Mouse (Mus musculus) heart, postnatal 0 days (tissue): ENCODE data around the gene Mindy1. TPM values are rescaled to one million over a fixed set of nuclear protein-coding genes. Genes with fewer than 3 reads are reported as not detected.

Experiments
- ATAC-seq: fragments of 200-750 bp; cut with Nextera tagmentation; 2 replicates; pipeline ENCODE4 v1.8.0; 2017; ENCODE audit warnings: low read depth, moderate number of reproducible peaks, moderate library complexity; ENCODE audit not compliant: insufficient read depth
- DNase-seq: peaks from one replicate; pipeline ENCODE4 v3.0.0-alpha.2; 2016; ENCODE audit warnings: low spot score
- H3K27ac ChIP-seq: fragments of 300-500 bp; sonication (generic); 2 replicates; pipeline ENCODE4 v1.5.1; 2014; ENCODE audit warnings: low read depth, mild to moderate bottlenecking
- H3K27me3 ChIP-seq: fragments of 300-500 bp; sonication (generic); 2 replicates; pipeline ENCODE4 v1.6.1; 2014; ENCODE audit warnings: low read length, mixed read lengths; ENCODE audit not compliant: control insufficient read depth, insufficient read depth
- H3K36me3 ChIP-seq: fragments of 300-500 bp; sonication (generic); replicated peaks from 2 replicates; pipeline ENCODE4 v1.6.1; 2014; ENCODE audit warnings: low read length, mixed read lengths; ENCODE audit not compliant: control insufficient read depth, insufficient read depth
- H3K4me1 ChIP-seq: fragments of 300-500 bp; sonication (generic); 2 replicates; pipeline ENCODE4 v1.6.1; 2014; ENCODE audit warnings: antibody characterized with exemption; ENCODE audit not compliant: control insufficient read depth, insufficient read depth
- H3K4me2 ChIP-seq: fragments of 300-500 bp; sonication (generic); 2 replicates; pipeline ENCODE4 v1.6.1; 2014; ENCODE audit warnings: low read depth, mild to moderate bottlenecking, low read length, moderate library complexity
- H3K4me3 ChIP-seq: fragments of 300-500 bp; sonication (generic); 2 replicates; pipeline ENCODE4 v1.5.1; 2014; ENCODE audit warnings: low read depth, low read length
- H3K9ac ChIP-seq: fragments of 300-500 bp; sonication (generic); replicated peaks from 2 replicates; pipeline ENCODE4 v1.6.1; 2014; ENCODE audit warnings: low read depth, low read length, mixed read lengths
- H3K9me3 ChIP-seq: fragments of 300-500 bp; sonication (generic); replicated peaks from 2 replicates; pipeline ENCODE4 v1.6.1; 2016; ENCODE audit warnings: low read length; ENCODE audit not compliant: control insufficient read depth
- CTCF ChIP-seq: IDR thresholded peaks from 2 replicates; pipeline ENCODE4 v1.5.1; 2016; ENCODE audit warnings: antibody characterized with exemption, control low read depth, low read depth
- EP300 ChIP-seq: IDR thresholded peaks from 2 replicates; pipeline ENCODE4 v1.6.1; 2016; ENCODE audit warnings: antibody characterized with exemption, low read depth
- WGBS: fragments of 180-500 bp; shearing (Covaris S2); extraction: QIAGEN DNeasy Blood & Tissue Kit; methylation state at CpG from one replicate; pipeline ENCODE4 v1.1.7; 2014; 5-methylcytosine and 5-hydroxymethylcytosine counted together
- polyA plus RNA-seq: library from polyadenylated mRNA; unstranded; fragments of >200 nt; fragmentation: Nextera tagmentation; extraction: Ambion mirVana; gene quantifications from 2 replicates; pipeline ENCODE4 v1.2.1, GENCODE M21; 2015
- total RNA-seq: library from RNA; depleted of rRNA; stranded (reverse); fragments of >200 nt; gene quantifications from 2 replicates; pipeline ENCODE4 v1.2.3, GENCODE M21; 2014; ENCODE audit warnings: low replicate concordance

Gene Mindy1
- total and polyA plus RNA-seq, 2 experiments from 2014 or later, result 27.8 to 64.4 TPM

- no peak overlapping the region for H3K4me3 ChIP-seq
- TF ChIP-seq CTCF (no peak), EP300 (no peak)
- H3K36me3 ChIP-seq, result peaks cover 31% of the 10 kb centered on the region
- H3K4me2 ChIP-seq, result no peak overlapping the region
- ATAC-seq, result no peak
- H3K9ac ChIP-seq, result no peak overlapping the region
- WGBS, result 64% methylated on average over 5 of the region's 5 CpGs
- no peak overlapping the region for H3K27ac ChIP-seq
- H3K4me1 ChIP-seq, result no peaks in the 10 kb centered on the region
- H3K9me3 ChIP-seq, result no peaks in the 10 kb centered on the region
- no peak for DNase-seq
- no peaks in the 10 kb centered on the region for H3K27me3 ChIP-seq
These were observed 11.4 kb upstream of the Mindy1 start for GRCm38 (mm10) chr3:95269789-95270188.

GRCm38 (mm10) chr3:95270766-95271364 lies 10.3 kb upstream of the Mindy1 start:
- Histone ChIP-seq H3K9me3 (no peaks in the 10 kb centered on the region), H3K27me3 (no peaks in the 10 kb centered on the region), H3K36me3 (peaks cover 25% of the 10 kb centered on the region), H3K4me3 (no peak overlapping the region), H3K4me1 (no peaks in the 10 kb centered on the region), H3K4me2 (no peak overlapping the region), H3K27ac (no peak overlapping the region), H3K9ac (no peak overlapping the region)
- TF ChIP-seq CTCF (no peak), EP300 (no peak)
- DNase-seq, result no peak
- ATAC-seq, result no peak
- 76% methylated on average over 12 of the region's 12 CpGs for WGBS

- H3K9ac ChIP-seq, result no peak overlapping the region
- no peaks in the 10 kb centered on the region for H3K27me3 ChIP-seq
- H3K4me1 ChIP-seq, result peaks cover 18% of the 10 kb centered on the region
- no peaks in the 10 kb centered on the region for H3K9me3 ChIP-seq
- 81% methylated on average over 5 of the region's 5 CpGs for WGBS
- ATAC-seq, result no peak
- peaks cover 7% of the 10 kb centered on the region for H3K36me3 ChIP-seq
- H3K4me3 ChIP-seq, result no peak overlapping the region
- no peak for TF ChIP-seq EP300
- TF ChIP-seq CTCF, result no peak
- H3K27ac ChIP-seq, result no peak overlapping the region
- DNase-seq, result no peak
- H3K4me2 ChIP-seq, result no peak overlapping the region
These were observed 7.7 kb upstream of the Mindy1 start for GRCm38 (mm10) chr3:95273471-95273870.

GRCm38 (mm10) chr3:95274453-95274852 lies 6.7 kb upstream of the Mindy1 start:
- WGBS, result 91% methylated on average over 4 of the region's 4 CpGs
- H3K4me2 ChIP-seq, result no peak overlapping the region
- H3K27me3 ChIP-seq, result no peaks in the 10 kb centered on the region
- H3K36me3 ChIP-seq, result no peaks in the 10 kb centered on the region
- H3K9me3 ChIP-seq, result no peaks in the 10 kb centered on the region
- no peak overlapping the region for H3K27ac ChIP-seq
- H3K4me1 ChIP-seq, result peaks cover 18% of the 10 kb centered on the region
- DNase-seq (no peak), ATAC-seq (no peak)
- TF ChIP-seq EP300 (no peak), CTCF (no peak)
- no peak overlapping the region for H3K4me3 ChIP-seq
- no peak overlapping the region for H3K9ac ChIP-seq

GRCm38 (mm10) chr3:95275161-95275560 lies 6.0 kb upstream of the Mindy1 start:
- TF ChIP-seq EP300, result no peak
- ATAC-seq, result no peak
- no peak overlapping the region for H3K9ac ChIP-seq
- H3K4me1 ChIP-seq, result peaks cover 18% of the 10 kb centered on the region
- peak; percentile 6 for DNase-seq
- no peaks in the 10 kb centered on the region for H3K36me3 ChIP-seq
- H3K4me3 ChIP-seq, result no peak overlapping the region
- WGBS, result 48% methylated on average over 6 of the region's 6 CpGs
- no peaks in the 10 kb centered on the region for H3K9me3 ChIP-seq
- no peak overlapping the region for H3K4me2 ChIP-seq
- 0 out of 2 replicates have a peak overlapping the region, but pooled peaks have one; percentile 18 for H3K27ac ChIP-seq
- no peaks in the 10 kb centered on the region for H3K27me3 ChIP-seq

- ATAC-seq (no peak), DNase-seq (no peak)
- Histone ChIP-seq H3K27me3 (no peaks in the 10 kb centered on the region), H3K9me3 (no peaks in the 10 kb centered on the region), H3K4me3 (no peak overlapping the region), H3K27ac (peak overlapping the region; percentile 86), H3K4me1 (peaks cover 18% of the 10 kb centered on the region), H3K4me2 (no peak overlapping the region), H3K9ac (no peak overlapping the region), H3K36me3 (no peaks in the 10 kb centered on the region)
- TF ChIP-seq EP300 (no peak), CTCF (no peak)
- WGBS, result 66% methylated on average over 5 of the region's 5 CpGs
These were observed 4.7 kb upstream of the Mindy1 start for GRCm38 (mm10) chr3:95276428-95276934.
